Mouse (Mus musculus) myocyte (in vitro differentiated cells): Measurements from ENCODE around the gene Rad54l2. TPM values are rescaled to one million over a fixed set of nuclear protein-coding genes. Genes with fewer than 3 reads are reported as not detected.

ENCODE experiments used
- H3K27me3 ChIP-seq: one replicate; pipeline ENCODE4 v1.6.1; 2011; ENCODE audit not compliant: control insufficient read depth, insufficient read depth, insufficient read length
- H3K36me3 ChIP-seq: one replicate; pipeline ENCODE4 v1.6.1; 2011; ENCODE audit not compliant: control insufficient read depth, insufficient read depth
- H3K4me2 ChIP-seq: one replicate; pipeline ENCODE4 v1.6.1; 2011; ENCODE audit warnings: low read depth, control low read depth
- H3K4me3 ChIP-seq: one replicate; pipeline ENCODE4 v1.5.1; 2011; ENCODE audit warnings: mild to moderate bottlenecking, control low read depth, moderate library complexity
- H3K79me2 ChIP-seq: one replicate; pipeline ENCODE4 v1.6.1; 2011; ENCODE audit not compliant: control insufficient read depth, insufficient read depth
- H3ac ChIP-seq: one replicate; pipeline ENCODE4 v1.6.1; 2011; ENCODE audit not compliant: control insufficient read depth, insufficient read length
- CEBPB ChIP-seq: IDR thresholded peaks from 2 replicates; pipeline ENCODE4 v1.6.1; 2011; ENCODE audit warnings: mild to moderate bottlenecking, moderate library complexity; ENCODE audit not compliant: poor library complexity, insufficient read depth, severe bottlenecking
- E2F4 ChIP-seq: IDR thresholded peaks from one replicate; pipeline ENCODE4 v1.6.1; 2011; ENCODE audit warnings: mild to moderate bottlenecking, control low read depth, moderate library complexity; ENCODE audit not compliant: insufficient read depth
- MAX ChIP-seq: IDR thresholded peaks from one replicate; pipeline ENCODE4 v1.6.1; 2011; ENCODE audit warnings: low read depth, mild to moderate bottlenecking, control low read depth
- MYOD1 ChIP-seq, 3 experiments: IDR thresholded peaks; one replicate each; pipeline ENCODE4 v1.6.1; 2011; ENCODE audit warnings: control low read depth in 2 of 3, low read depth in 2 of 3, mild to moderate bottlenecking in 2 of 3, moderate library complexity in 1 of 3; ENCODE audit not compliant: insufficient read length in 2 of 3, control insufficient read depth in 1 of 3
- MYOG ChIP-seq, 3 experiments: IDR thresholded peaks; one replicate each; pipeline ENCODE4 v1.6.1; 2011; ENCODE audit warnings: control low read depth in 2 of 3, low read depth in 2 of 3, mild to moderate bottlenecking in 2 of 3; ENCODE audit not compliant: insufficient read length in 2 of 3, control insufficient read depth in 1 of 3, insufficient read depth in 1 of 3
- POLR2A ChIP-seq: IDR thresholded peaks from one replicate; pipeline ENCODE4 v1.6.1; 2011; ENCODE audit warnings: low read depth, mild to moderate bottlenecking, control low read depth, moderate library complexity; ENCODE audit not compliant: insufficient read length
- POLR2AphosphoS2 ChIP-seq: IDR thresholded peaks from one replicate; pipeline ENCODE4 v1.6.1; 2011; ENCODE audit warnings: low read depth, control low read depth; ENCODE audit not compliant: insufficient read length
- REST ChIP-seq: IDR thresholded peaks from one replicate; pipeline ENCODE4 v1.6.1; 2011; ENCODE audit warnings: mild to moderate bottlenecking, control low read depth, moderate library complexity; ENCODE audit not compliant: insufficient read depth, insufficient read length
- SRF ChIP-seq: IDR thresholded peaks from one replicate; pipeline ENCODE4 v1.6.1; 2011; ENCODE audit warnings: low read depth; ENCODE audit not compliant: control insufficient read depth, insufficient read length
- TCF12 ChIP-seq: IDR thresholded peaks from one replicate; pipeline ENCODE4 v1.6.1; 2011; ENCODE audit warnings: mild to moderate bottlenecking, control low read depth; ENCODE audit not compliant: poor library complexity, insufficient read depth, severe bottlenecking
- TCF3 ChIP-seq: IDR thresholded peaks from one replicate; pipeline ENCODE4 v1.6.1; 2011; ENCODE audit warnings: low read depth, control low read depth; ENCODE audit not compliant: insufficient read length
- USF1 ChIP-seq: IDR thresholded peaks from one replicate; pipeline ENCODE4 v1.6.1; 2011; ENCODE audit warnings: low read depth, mild to moderate bottlenecking, control low read depth, moderate library complexity
- polyA plus RNA-seq: library from polyadenylated mRNA; unstranded; fragments of >200 nt; fragmentation: generic; extraction: Trizol; gene quantifications from one replicate; pipeline ENCODE4 v1.2.1, GENCODE M21; 2012; ENCODE audit warnings: missing spikeins

The Rad54l2 gene
- polyA plus RNA-seq, 1 experiment, result 5.3 TPM

DNA sequence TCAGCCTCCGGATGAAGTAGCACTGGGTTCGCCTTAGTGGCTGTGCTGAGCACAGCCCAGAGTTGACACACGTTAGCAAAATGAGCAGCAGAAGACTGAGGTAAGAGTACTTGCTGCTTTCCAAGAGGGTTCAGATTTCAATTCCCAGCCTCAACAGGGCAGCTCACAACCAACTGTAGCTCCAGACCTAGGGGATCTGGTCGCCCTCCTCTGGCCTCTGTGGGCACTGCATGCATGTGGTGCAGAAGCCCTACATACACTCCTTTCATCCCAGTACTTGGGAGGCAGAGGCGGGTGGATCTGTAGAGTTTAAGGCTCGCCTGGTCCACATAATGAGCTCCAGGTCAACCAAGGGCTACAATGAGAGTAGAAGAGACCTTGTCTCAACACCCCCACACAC, 145.2 kb downstream of the Rad54l2 start:
- Histone ChIP-seq H3K4me3 (no peak overlapping the region), H3ac (no peak overlapping the region), H3K79me2 (no peaks in the 10 kb centered on the region), H3K27me3 (peaks cover 37% of the 10 kb centered on the region), H3K4me2 (no peak overlapping the region), H3K36me3 (no peaks in the 10 kb centered on the region)
- TF ChIP-seq MYOD1 (IDR thresholded peaks at IDR 0.05; ENCODE audit: control insufficient read depth in 1 of 3, insufficient read length in 2 of 3, low read depth in 2 of 3) (no peak), POLR2A (no peak), MYOG (IDR thresholded peaks at IDR 0.05; ENCODE audit: control insufficient read depth in 1 of 3, insufficient read depth in 1 of 3, insufficient read length in 2 of 3, low read depth in 2 of 3) (no peak), TCF12 (no peak), USF1 (no peak), REST (no peak), SRF (no peak), MAX (no peak), CEBPB (no peak), TCF3 (no peak), E2F4 (no peak), POLR2AphosphoS2 (no peak)

- no peak overlapping the region for H3K4me3 ChIP-seq
- H3K27me3 ChIP-seq, result peaks cover 34% of the 10 kb centered on the region
- no peak for TF ChIP-seq E2F4
- no peak for TF ChIP-seq REST
- no peak for TF ChIP-seq USF1
- TF ChIP-seq TCF12, result no peak
- TF ChIP-seq TCF3, result no peak
- TF ChIP-seq MYOG (IDR thresholded peaks at IDR 0.05; ENCODE audit: control insufficient read depth in 1 of 3, insufficient read depth in 1 of 3, insufficient read length in 2 of 3, low read depth in 2 of 3), result no peak
- TF ChIP-seq MAX, result no peak
- TF ChIP-seq POLR2AphosphoS2, result no peak
- no peak for TF ChIP-seq SRF
- no peak for TF ChIP-seq MYOD1 (IDR thresholded peaks at IDR 0.05; ENCODE audit: control insufficient read depth in 1 of 3, insufficient read length in 2 of 3, low read depth in 2 of 3)
- no peak for TF ChIP-seq POLR2A
- no peak for TF ChIP-seq CEBPB
- no peak overlapping the region for H3K4me2 ChIP-seq
- no peaks in the 10 kb centered on the region for H3K36me3 ChIP-seq
- H3K79me2 ChIP-seq, result no peaks in the 10 kb centered on the region
- H3ac ChIP-seq, result no peak overlapping the region
Measured at GRCm38 (mm10) chr9:106643128-106643527, 145.9 kb downstream of the Rad54l2 start.

GRCm38 (mm10) chr9:106641346-106641745, 147.6 kb downstream of the Rad54l2 start:
- Histone ChIP-seq H3K79me2 (no peaks in the 10 kb centered on the region), H3K4me2 (no peak overlapping the region), H3K36me3 (no peaks in the 10 kb centered on the region), H3ac (no peak overlapping the region), H3K4me3 (no peak overlapping the region), H3K27me3 (peaks cover 17% of the 10 kb centered on the region)
- TF ChIP-seq TCF12 (no peak), MYOG (IDR thresholded peaks at IDR 0.05; ENCODE audit: control insufficient read depth in 1 of 3, insufficient read depth in 1 of 3, insufficient read length in 2 of 3, low read depth in 2 of 3) (no peak), MYOD1 (IDR thresholded peaks at IDR 0.05; ENCODE audit: control insufficient read depth in 1 of 3, insufficient read length in 2 of 3, low read depth in 2 of 3) (no peak), POLR2AphosphoS2 (no peak), SRF (no peak), E2F4 (no peak)

DNA sequence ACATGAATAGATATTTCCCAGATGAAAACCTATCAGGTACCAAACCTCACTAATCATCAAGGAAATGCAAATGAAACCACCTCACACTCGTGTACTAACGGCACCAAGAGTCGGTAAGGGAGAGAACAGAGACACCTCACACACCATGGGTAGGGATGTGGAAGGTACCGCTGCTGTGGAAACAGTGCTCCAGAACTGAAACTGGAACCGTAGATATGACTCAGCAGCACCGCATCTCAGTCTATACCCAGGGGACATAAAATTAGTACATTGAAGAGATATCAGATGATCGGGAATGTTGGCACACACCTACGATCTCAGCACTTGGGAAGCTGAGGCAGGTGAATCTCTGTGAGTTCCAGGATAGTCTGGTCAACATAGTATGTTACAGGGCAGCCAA, 150.8 kb downstream of the Rad54l2 start:
- Histone ChIP-seq H3K27me3 (peaks cover 10% of the 10 kb centered on the region), H3K4me3 (no peak overlapping the region), H3ac (no peak overlapping the region), H3K4me2 (no peak overlapping the region), H3K79me2 (no peaks in the 10 kb centered on the region), H3K36me3 (no peaks in the 10 kb centered on the region)
- TF ChIP-seq CEBPB (no peak), POLR2A (no peak), MAX (no peak), TCF3 (no peak), MYOG (IDR thresholded peaks at IDR 0.05; ENCODE audit: control insufficient read depth in 1 of 3, insufficient read depth in 1 of 3, insufficient read length in 2 of 3, low read depth in 2 of 3) (no peak)

Other genes with a start within 250 kb of the Rad54l2 start
- not detected for gene Iqcf3, start 227.6 kb downstream of the Rad54l2 start, polyA plus RNA-seq
- not detected for gene Iqcf4, start 218.2 kb downstream of the Rad54l2 start, polyA plus RNA-seq
- gene Iqcf6, start 162.6 kb downstream of the Rad54l2 start, polyA plus RNA-seq, result not detected
- gene Grm2, start 133.1 kb downstream of the Rad54l2 start, polyA plus RNA-seq, result not detected
- 111 TPM for gene Tex264, start 103.3 kb downstream of the Rad54l2 start, polyA plus RNA-seq
- gene Dcaf1, start 32.7 kb upstream of the Rad54l2 start, polyA plus RNA-seq, result 12.3 TPM
- gene Rbm15b, start 98.2 kb upstream of the Rad54l2 start, polyA plus RNA-seq, result 14.2 TPM
- 222 TPM for gene Manf, start 102.8 kb upstream of the Rad54l2 start, polyA plus RNA-seq